Mouse (Mus musculus): ENCODE data around the gene Svbp. TPM values are rescaled to one million over a fixed set of nuclear protein-coding genes. Genes with fewer than 3 reads are reported as not detected.

Gene Svbp
- polyA plus RNA-seq, 1 experiment from 2014 or later, result 152 TPM

DNA sequence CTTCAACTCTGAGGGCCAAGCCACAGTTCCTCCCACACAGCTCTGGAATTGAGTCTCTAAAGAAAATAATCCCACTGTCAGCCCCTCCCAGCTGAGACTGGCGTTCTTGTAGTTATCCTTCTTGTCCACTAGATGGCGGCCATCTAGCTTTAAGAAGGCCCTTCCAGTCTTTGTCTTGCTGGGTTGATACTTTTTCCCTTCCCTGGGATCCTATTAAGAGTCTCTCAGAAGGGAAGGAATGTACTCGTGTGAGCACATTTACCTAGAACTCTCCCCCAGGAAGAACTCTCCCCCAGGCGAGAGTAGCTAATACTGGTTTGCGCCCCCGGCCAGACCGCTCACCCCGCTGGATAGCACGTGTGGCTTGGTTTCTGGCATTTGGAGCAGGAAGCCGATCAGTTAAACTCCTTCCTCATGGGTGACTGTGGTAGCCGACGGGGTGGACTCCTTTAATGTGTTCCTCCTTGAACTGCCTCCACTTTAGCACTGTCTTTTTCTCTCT is 44.1 kb downstream of the Svbp start:
- H3K4me3 ChIP-seq, result peak overlapping the region; percentile 16
- peaks cover 50% of the 10 kb centered on the region for H3K36me3 ChIP-seq
- peaks cover 10% of the 10 kb centered on the region for H3K4me1 ChIP-seq
- peak overlapping the region; percentile 84 for H3K27ac ChIP-seq (replicated peaks)
- H3K9me3 ChIP-seq (replicated peaks), result no peaks in the 10 kb centered on the region
- H3K27me3 ChIP-seq (ENCODE audit: low read depth, poor library complexity, severe bottlenecking), result no peaks in the 10 kb centered on the region
- DNase-seq (ENCODE audit: low spot score), result peak; percentile 52
- WGBS, result 55% methylated on average over 12 of the region's 12 CpGs

DNA sequence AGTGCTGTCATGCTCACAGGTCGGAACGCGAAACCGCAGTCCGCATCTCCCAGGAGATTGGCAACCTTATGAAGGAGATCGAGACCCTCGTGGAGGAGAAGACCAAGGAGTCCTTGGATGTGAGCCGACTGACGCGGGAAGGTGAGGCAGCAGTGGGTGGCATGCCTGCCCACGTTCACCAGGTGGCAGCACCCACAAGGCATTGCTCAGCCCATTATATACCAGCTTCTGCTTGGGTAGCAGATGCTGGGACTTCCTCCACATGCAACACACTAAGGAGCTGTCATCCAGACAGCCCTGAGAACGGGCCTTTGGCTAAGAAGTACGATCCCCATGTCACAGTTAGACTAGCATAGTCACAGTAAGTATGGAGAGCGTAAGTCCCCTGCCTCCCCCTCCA is 46.6 kb downstream of the Svbp start:
- Histone ChIP-seq H3K4me3 (no peak overlapping the region), H3K9me3 (replicated peaks) (no peaks in the 10 kb centered on the region), H3K27me3 (ENCODE audit: low read depth, poor library complexity, severe bottlenecking) (no peaks in the 10 kb centered on the region), H3K27ac (replicated peaks) (no peak overlapping the region), H3K36me3 (peaks cover 71% of the 10 kb centered on the region), H3K4me1 (peaks cover 13% of the 10 kb centered on the region)
- DNase-seq (ENCODE audit: low spot score), result no peak
- 89% methylated on average over 14 of the region's 14 CpGs for WGBS

DNA sequence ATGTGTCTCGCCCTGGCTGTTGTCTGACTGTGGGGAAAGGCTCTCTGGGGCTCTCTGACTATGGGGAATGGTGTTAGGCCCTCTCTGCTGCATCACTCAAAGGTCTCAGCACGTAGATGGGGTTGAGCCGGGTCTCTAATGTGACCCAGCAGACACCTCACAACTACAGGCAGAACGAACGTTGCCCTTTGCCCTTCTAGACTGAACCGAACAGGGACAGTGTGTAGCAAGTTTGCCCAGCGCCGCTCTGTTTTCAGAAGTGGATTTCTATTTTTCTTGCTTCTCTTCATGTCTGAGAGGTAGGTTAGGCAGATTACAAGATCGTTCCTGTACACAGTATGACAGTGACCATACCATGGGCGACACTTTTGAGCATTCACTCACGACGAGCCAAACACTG is 47.5 kb downstream of the Svbp start:
- no peaks in the 10 kb centered on the region for H3K9me3 ChIP-seq (replicated peaks)
- H3K36me3 ChIP-seq, result peaks cover 66% of the 10 kb centered on the region
- peaks cover 23% of the 10 kb centered on the region for H3K4me1 ChIP-seq
- DNase-seq (ENCODE audit: low spot score), result no peak
- no peak overlapping the region for H3K27ac ChIP-seq (replicated peaks)
- no peaks in the 10 kb centered on the region for H3K27me3 ChIP-seq (ENCODE audit: low read depth, poor library complexity, severe bottlenecking)
- no peak overlapping the region for H3K4me3 ChIP-seq
- WGBS, result 92% methylated on average over 12 of the region's 12 CpGs

DNA sequence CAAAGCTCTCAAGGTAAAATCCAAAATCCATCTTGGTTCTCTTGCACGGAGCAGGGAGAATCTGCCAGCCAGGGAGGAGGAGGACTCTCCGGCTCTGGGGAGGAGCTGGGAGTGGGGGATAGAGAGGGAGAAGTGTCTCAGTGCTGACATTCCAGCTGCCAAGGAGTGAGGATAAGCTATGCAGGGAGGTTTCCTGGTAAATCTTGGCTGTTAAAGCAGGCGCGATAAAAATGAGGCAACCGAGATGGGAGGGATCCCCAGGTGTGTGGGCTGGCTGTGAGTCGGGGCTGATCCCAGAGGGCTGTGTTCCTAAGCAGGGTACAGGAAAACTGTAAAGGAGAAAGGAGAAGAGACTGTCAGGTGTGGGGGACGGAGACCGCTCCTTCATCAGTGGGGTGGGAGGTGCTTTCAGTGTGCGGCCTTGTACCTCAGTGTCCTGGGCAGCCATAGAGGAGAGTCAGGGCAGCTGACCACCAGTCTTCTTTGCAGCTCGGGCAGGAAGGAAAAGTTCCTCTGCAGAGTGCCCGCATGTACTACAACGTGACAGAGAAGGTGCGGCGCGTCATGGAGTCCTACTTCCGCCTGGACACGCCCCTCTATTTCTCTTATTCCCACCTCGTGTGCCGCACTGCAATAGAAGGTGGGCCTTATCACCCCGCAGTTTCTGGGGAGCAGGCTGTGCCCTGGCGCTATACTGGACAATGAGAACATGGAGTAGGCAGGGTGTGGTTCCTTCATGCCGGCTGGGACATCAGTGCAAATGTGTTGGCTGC is 49.5 kb downstream of the Svbp start:
- Histone ChIP-seq H3K9me3 (replicated peaks) (no peaks in the 10 kb centered on the region), H3K4me1 (peaks cover 25% of the 10 kb centered on the region), H3K36me3 (peaks cover 67% of the 10 kb centered on the region), H3K4me3 (no peak overlapping the region), H3K27ac (replicated peaks) (no peak overlapping the region), H3K27me3 (ENCODE audit: low read depth, poor library complexity, severe bottlenecking) (no peaks in the 10 kb centered on the region)
- 84% methylated on average over 22 of the region's 22 CpGs for WGBS
- no peak for DNase-seq (ENCODE audit: low spot score)

DNA sequence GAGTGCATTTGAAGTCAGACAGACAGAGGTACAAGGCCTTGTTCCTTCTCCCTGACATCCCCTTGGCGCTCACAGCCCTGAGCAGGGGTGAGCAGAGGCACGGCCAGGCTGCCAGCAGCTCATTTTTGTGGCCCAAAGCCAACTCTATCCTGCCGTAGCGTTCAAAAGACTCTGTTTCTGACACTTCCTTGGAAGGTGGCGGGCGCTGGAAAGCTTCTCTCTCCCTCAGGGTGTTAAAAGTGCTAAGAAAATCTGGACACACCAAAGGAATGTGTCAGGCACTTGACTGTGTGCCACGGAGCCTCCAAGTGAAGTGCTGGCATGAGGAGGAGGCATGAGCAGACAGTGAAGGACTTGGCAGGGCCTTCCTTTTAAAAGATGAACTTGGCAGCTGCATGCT is 50.5 kb downstream of the Svbp start:
- no peak overlapping the region for H3K4me3 ChIP-seq
- peaks cover 67% of the 10 kb centered on the region for H3K36me3 ChIP-seq
- H3K27ac ChIP-seq (replicated peaks), result no peak overlapping the region
- WGBS, result 86% methylated on average over 7 of the region's 7 CpGs
- H3K9me3 ChIP-seq (replicated peaks), result no peaks in the 10 kb centered on the region
- H3K27me3 ChIP-seq (ENCODE audit: low read depth, poor library complexity, severe bottlenecking), result no peaks in the 10 kb centered on the region
- H3K4me1 ChIP-seq, result peaks cover 25% of the 10 kb centered on the region
- no peak for DNase-seq (ENCODE audit: low spot score)

DNA sequence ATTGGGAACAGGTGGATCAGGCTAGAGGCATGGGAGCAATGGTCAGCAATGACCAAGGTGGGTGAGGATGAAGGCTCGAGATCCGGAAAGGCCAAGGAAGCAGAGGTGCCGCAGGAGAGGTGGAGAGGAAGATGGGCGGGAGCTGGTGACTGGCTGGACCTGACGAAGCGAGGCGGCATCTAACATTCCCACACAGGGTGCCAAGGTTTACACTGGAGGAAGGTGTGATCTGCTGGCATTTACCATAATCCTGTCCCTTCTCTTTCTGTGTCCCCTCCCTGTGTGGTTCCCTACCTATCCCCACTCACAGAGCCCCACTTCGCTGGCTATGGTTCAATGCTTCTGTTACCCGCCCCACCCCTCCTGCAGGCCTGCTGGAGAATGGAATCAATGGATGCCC is 50.9 kb downstream of the Svbp start:
- DNase-seq (ENCODE audit: low spot score), result no peak
- Histone ChIP-seq H3K4me3 (no peak overlapping the region), H3K9me3 (replicated peaks) (no peaks in the 10 kb centered on the region), H3K27me3 (ENCODE audit: low read depth, poor library complexity, severe bottlenecking) (no peaks in the 10 kb centered on the region), H3K36me3 (peaks cover 65% of the 10 kb centered on the region), H3K4me1 (peaks cover 25% of the 10 kb centered on the region), H3K27ac (replicated peaks) (no peak overlapping the region)
- 86% methylated on average over 9 of the region's 9 CpGs for WGBS

DNA sequence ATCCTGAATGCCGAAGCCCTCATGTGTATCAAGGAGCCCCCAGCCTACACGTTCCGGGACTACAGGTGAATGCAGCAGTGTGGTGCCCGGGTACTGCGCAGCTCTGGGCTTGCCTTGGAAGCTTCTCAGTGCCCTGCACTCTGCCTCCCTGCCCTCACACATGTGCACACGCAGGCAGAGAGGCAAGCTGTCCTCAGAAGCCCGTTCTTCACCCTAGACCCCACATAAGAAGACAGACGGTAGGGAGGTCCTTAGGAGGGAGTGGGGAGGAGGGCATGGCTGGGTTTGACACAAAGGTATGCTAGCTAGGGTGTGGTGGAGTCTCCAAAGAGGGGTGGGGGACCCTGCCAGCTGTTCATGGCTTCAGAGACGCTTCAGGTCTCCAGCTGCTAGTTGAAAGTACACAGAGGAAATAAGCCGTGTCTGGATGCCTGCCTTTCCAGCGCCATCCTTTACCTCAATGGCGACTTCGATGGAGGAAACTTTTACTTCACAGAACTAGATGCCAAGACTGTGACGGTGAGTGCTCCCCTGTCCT is 51.7 kb downstream of the Svbp start:
- DNase-seq (ENCODE audit: low spot score), result no peak
- Histone ChIP-seq H3K36me3 (peaks cover 57% of the 10 kb centered on the region), H3K9me3 (replicated peaks) (no peaks in the 10 kb centered on the region), H3K4me3 (no peak overlapping the region), H3K27me3 (ENCODE audit: low read depth, poor library complexity, severe bottlenecking) (no peaks in the 10 kb centered on the region), H3K4me1 (peaks cover 25% of the 10 kb centered on the region), H3K27ac (replicated peaks) (peak overlapping the region; percentile 73; the same call in 1 of the 2 replicates)
- WGBS, result 79% methylated on average over 14 of the region's 14 CpGs

DNA sequence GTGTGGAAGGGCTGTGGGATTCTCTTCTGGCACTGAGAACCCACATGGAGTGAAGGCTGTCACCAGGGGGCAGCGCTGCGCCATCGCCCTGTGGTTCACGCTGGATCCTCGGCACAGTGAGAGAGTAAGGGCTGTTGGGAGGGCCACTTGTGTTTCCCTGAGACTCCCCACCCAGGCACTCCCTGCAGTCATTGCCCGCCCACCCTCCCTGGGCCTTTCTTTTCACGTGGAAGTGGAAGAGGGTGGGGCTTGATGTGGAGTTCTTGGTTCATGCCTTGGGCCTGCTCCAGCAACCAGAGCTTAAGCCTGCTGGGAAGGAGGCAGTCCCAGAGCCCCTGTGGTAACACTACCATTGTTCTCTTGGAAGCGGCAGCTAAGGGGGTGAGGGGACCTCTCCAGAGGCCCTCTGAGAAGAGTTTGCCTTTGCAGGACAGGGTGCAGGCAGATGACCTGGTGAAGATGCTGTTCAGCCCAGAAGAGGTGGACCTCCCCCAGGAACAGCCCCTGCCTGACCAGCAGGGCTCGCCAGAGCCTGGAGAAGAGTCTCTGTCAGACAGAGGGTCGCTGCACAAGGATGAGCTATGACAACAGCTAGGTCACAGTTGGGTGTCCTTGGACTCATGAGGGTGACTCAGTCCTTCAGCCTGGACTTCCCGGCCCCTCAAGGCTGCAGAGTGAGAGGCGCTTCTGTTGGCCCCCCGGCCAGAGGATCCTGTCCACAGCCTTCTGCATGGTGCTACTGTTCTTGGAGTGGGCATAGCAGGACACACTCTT is 52.5 kb downstream of the Svbp start:
- H3K36me3 ChIP-seq, result peaks cover 48% of the 10 kb centered on the region
- WGBS, result 22% methylated on average over 13 of the region's 13 CpGs

DNA sequence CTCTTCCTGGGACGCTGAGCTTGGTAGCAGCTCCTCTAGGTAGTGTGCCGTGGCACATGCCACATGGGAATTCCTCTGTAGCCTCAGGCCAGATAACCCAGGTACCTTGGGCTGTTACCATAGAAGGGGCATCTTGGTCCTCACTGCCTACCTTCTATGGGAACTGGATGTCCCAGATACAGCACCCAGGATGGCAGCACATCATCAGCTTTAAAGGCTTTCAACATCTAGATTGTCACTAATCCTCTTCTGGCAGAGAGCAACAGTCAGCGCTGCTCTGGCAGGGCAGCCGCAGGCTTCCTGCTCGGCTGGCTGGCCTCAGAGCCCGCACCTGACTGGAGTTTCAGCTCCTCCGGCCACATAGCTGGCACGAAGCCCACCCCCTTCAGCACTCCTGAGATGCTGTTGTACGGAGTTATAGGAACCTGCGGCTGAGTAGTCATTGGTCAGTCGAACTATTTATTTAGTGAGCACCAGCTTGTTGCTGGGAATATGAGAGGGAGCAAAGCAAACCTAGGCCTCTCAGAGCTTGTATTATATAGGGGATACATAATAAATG is 53.4 kb downstream of the Svbp start:
- whole genome bisulfite sequencing, result 86% methylated on average over 11 of the region's 11 CpGs
- Histone ChIP-seq H3K9me3 (replicated peaks) (no peaks in the 10 kb centered on the region), H3K27me3 (ENCODE audit: low read depth, poor library complexity, severe bottlenecking) (no peaks in the 10 kb centered on the region), H3K36me3 (peaks cover 41% of the 10 kb centered on the region), H3K4me1 (peaks cover 26% of the 10 kb centered on the region), H3K27ac (replicated peaks) (peak overlapping the region; percentile 73; the same call in 1 of the 2 replicates), H3K4me3 (no peak overlapping the region)
- DNase-seq (ENCODE audit: low spot score), result no peak

More for the DNA sequence above, 52.5 kb downstream of the Svbp start:
- no peaks in the 10 kb centered on the region for H3K9me3 ChIP-seq (replicated peaks)
- H3K4me1 ChIP-seq, result peaks cover 25% of the 10 kb centered on the region
- H3K27ac ChIP-seq (replicated peaks), result peak overlapping the region; percentile 73
- peak overlapping the region; percentile 28 for H3K4me3 ChIP-seq
- no peaks in the 10 kb centered on the region for H3K27me3 ChIP-seq (ENCODE audit: low read depth, poor library complexity, severe bottlenecking)
- DNase-seq (ENCODE audit: low spot score), result peak; percentile 70

Other genes with a start within 250 kb of the Svbp start
- gene Lao1, start 233.7 kb upstream of the Svbp start, polyA plus RNA-seq (2016; fragmentation: Nextera tagmentation; extraction: Ambion mirVana), result not detected in 2 replicates
- 212 and 273 TPM in 2 replicates for gene Slc2a1, start 86.6 kb upstream of the Svbp start, polyA plus RNA-seq (2016; fragmentation: Nextera tagmentation; extraction: Ambion mirVana)
- gene Zfp691, start 21.1 kb upstream of the Svbp start, polyA plus RNA-seq (2016; fragmentation: Nextera tagmentation; extraction: Ambion mirVana), result 13.1 and 13.3 TPM in 2 replicates
- gene Ermap, start 5.3 kb upstream of the Svbp start, polyA plus RNA-seq (2016; fragmentation: Nextera tagmentation; extraction: Ambion mirVana), result 8.2 and 9.7 TPM in 2 replicates
- gene Tmem269, start 22.9 kb downstream of the Svbp start, polyA plus RNA-seq (2016; fragmentation: Nextera tagmentation; extraction: Ambion mirVana), result 0.09 TPM in 1 of 2 replicates, not detected in the other
- gene AU022252, start 37.4 kb downstream of the Svbp start, polyA plus RNA-seq (2016; fragmentation: Nextera tagmentation; extraction: Ambion mirVana), result 37.3 and 41.3 TPM in 2 replicates
- 15.9 and 19.1 TPM in 2 replicates for gene P3h1, start 37.6 kb downstream of the Svbp start, polyA plus RNA-seq (2016; fragmentation: Nextera tagmentation; extraction: Ambion mirVana)
- gene Cldn19, start 60.1 kb downstream of the Svbp start, polyA plus RNA-seq (2016; fragmentation: Nextera tagmentation; extraction: Ambion mirVana), result 0.12 and 0.17 TPM in 2 replicates
- 1,019 and 1,063 TPM in 2 replicates for gene Ybx1, start 99.3 kb downstream of the Svbp start, polyA plus RNA-seq (2016; fragmentation: Nextera tagmentation; extraction: Ambion mirVana)
- gene Ppih, start 125.2 kb downstream of the Svbp start, polyA plus RNA-seq (2016; fragmentation: Nextera tagmentation; extraction: Ambion mirVana), result 133 and 150 TPM in 2 replicates
- gene Ccdc30, start 220.2 kb downstream of the Svbp start, polyA plus RNA-seq (2016; fragmentation: Nextera tagmentation; extraction: Ambion mirVana), result 9.0 and 9.1 TPM in 2 replicates
- gene Ppcs, start 227.1 kb downstream of the Svbp start, polyA plus RNA-seq (2016; fragmentation: Nextera tagmentation; extraction: Ambion mirVana), result 24.0 and 27.5 TPM in 2 replicates
- gene Zmynd12, start 227.5 kb downstream of the Svbp start, polyA plus RNA-seq (2016; fragmentation: Nextera tagmentation; extraction: Ambion mirVana), result 0.35 TPM in 1 of 2 replicates, not detected in the other